Mouse (Mus musculus): ENCODE data around the gene Hoxc9. TPM values are rescaled to one million over a fixed set of nuclear protein-coding genes. Genes with fewer than 3 reads are reported as not detected.

Hoxc9 gene
- polyA plus RNA-seq, 1 experiment from 2014 or later: not detected

GRCm38 (mm10) chr15:102990461-102991397, 14.5 kb downstream of the Hoxc9 start, which contains the start of gene Hoxc8:
Hoxc8 (plus strand) TSS chr15:102990607.
- Histone ChIP-seq H3K27me3 (ENCODE audit: control insufficient read depth, insufficient read depth, low read length) (peaks cover 98% of the 10 kb centered on the region), H3K4me3 (ENCODE audit: control insufficient read depth in 1 of 2, insufficient read depth in 1 of 2, low read depth in 1 of 2, low read length in 2 of 2) (no peak within 1 kb of the TSS), H3K4me2 (ENCODE audit: low read length) (no peak within 1 kb of the TSS), H3K9ac (ENCODE audit: low read length) (no peak within 1 kb of the TSS), H3K36me3 (ENCODE audit: control insufficient read depth, insufficient read depth, low read length) (no peaks in the 10 kb centered on the region), H3K4me1 (ENCODE audit: control insufficient read depth in 2 of 2, insufficient read depth in 2 of 2, low read length in 2 of 2) (no peaks in the 10 kb centered on the region), H3K9me3 (ENCODE audit: control insufficient read depth, low read length) (no peaks in the 10 kb centered on the region), H3K27ac (replicated peaks in 1 of 2; ENCODE audit: control insufficient read depth in 1 of 2, insufficient read depth in 1 of 2, low read depth in 2 of 2, low read length in 2 of 2) (no peak within 1 kb of the TSS)
- ATAC-seq (ENCODE audit: insufficient number of reproducible peaks, insufficient read depth, low FRiP score, low read depth): no peak
- WGBS: 2% methylated on average over 69 of the region's 69 CpGs

GRCm38 (mm10) chr15:102991782-102992181, 15.5 kb downstream of the Hoxc9 start:
- H3K27me3 ChIP-seq (ENCODE audit: control insufficient read depth, insufficient read depth, low read length): peaks cover 98% of the 10 kb centered on the region
- no peak overlapping the region for H3K27ac ChIP-seq (replicated peaks in 1 of 2; ENCODE audit: control insufficient read depth in 1 of 2, insufficient read depth in 1 of 2, low read depth in 2 of 2, low read length in 2 of 2)
- no peak overlapping the region for H3K4me3 ChIP-seq (ENCODE audit: control insufficient read depth in 1 of 2, insufficient read depth in 1 of 2, low read depth in 1 of 2, low read length in 2 of 2)
- no peaks in the 10 kb centered on the region for H3K9me3 ChIP-seq (ENCODE audit: control insufficient read depth, low read length)
- no peak for ATAC-seq (ENCODE audit: insufficient number of reproducible peaks, insufficient read depth, low FRiP score, low read depth)
- H3K9ac ChIP-seq (ENCODE audit: low read length): no peak overlapping the region
- 4% methylated on average over 7 of the region's 7 CpGs for WGBS
- no peaks in the 10 kb centered on the region for H3K36me3 ChIP-seq (ENCODE audit: control insufficient read depth, insufficient read depth, low read length)
- no peak overlapping the region for H3K4me2 ChIP-seq (ENCODE audit: low read length)
- no peaks in the 10 kb centered on the region for H3K4me1 ChIP-seq (ENCODE audit: control insufficient read depth in 2 of 2, insufficient read depth in 2 of 2, low read length in 2 of 2)

GRCm38 (mm10) chr15:102992206-102992605, 16.0 kb downstream of the Hoxc9 start:
- Histone ChIP-seq H3K4me2 (ENCODE audit: low read length) (no peak overlapping the region), H3K9me3 (ENCODE audit: control insufficient read depth, low read length) (no peaks in the 10 kb centered on the region), H3K4me1 (ENCODE audit: control insufficient read depth in 2 of 2, insufficient read depth in 2 of 2, low read length in 2 of 2) (no peaks in the 10 kb centered on the region), H3K9ac (ENCODE audit: low read length) (no peak overlapping the region), H3K27me3 (ENCODE audit: control insufficient read depth, insufficient read depth, low read length) (peaks cover 98% of the 10 kb centered on the region), H3K36me3 (ENCODE audit: control insufficient read depth, insufficient read depth, low read length) (no peaks in the 10 kb centered on the region), H3K4me3 (ENCODE audit: control insufficient read depth in 1 of 2, insufficient read depth in 1 of 2, low read depth in 1 of 2, low read length in 2 of 2) (no peak overlapping the region), H3K27ac (replicated peaks in 1 of 2; ENCODE audit: control insufficient read depth in 1 of 2, insufficient read depth in 1 of 2, low read depth in 2 of 2, low read length in 2 of 2) (no peak overlapping the region)
- WGBS: 1% methylated on average over 11 of the region's 11 CpGs
- ATAC-seq (ENCODE audit: insufficient number of reproducible peaks, insufficient read depth, low FRiP score, low read depth): no peak

- no peak overlapping the region for H3K4me3 ChIP-seq (ENCODE audit: control insufficient read depth in 1 of 2, insufficient read depth in 1 of 2, low read depth in 1 of 2, low read length in 2 of 2)
- peaks cover 98% of the 10 kb centered on the region for H3K27me3 ChIP-seq (ENCODE audit: control insufficient read depth, insufficient read depth, low read length)
- no peak overlapping the region for H3K27ac ChIP-seq (replicated peaks in 1 of 2; ENCODE audit: control insufficient read depth in 1 of 2, insufficient read depth in 1 of 2, low read depth in 2 of 2, low read length in 2 of 2)
- H3K9ac ChIP-seq (ENCODE audit: low read length): no peak overlapping the region
- no peak for ATAC-seq (ENCODE audit: insufficient number of reproducible peaks, insufficient read depth, low FRiP score, low read depth)
- H3K36me3 ChIP-seq (ENCODE audit: control insufficient read depth, insufficient read depth, low read length): no peaks in the 10 kb centered on the region
- WGBS: 3% methylated on average over 3 of the region's 3 CpGs
- H3K4me2 ChIP-seq (ENCODE audit: low read length): no peak overlapping the region
- H3K4me1 ChIP-seq (ENCODE audit: control insufficient read depth in 2 of 2, insufficient read depth in 2 of 2, low read length in 2 of 2): no peaks in the 10 kb centered on the region
- H3K9me3 ChIP-seq (ENCODE audit: control insufficient read depth, low read length): no peaks in the 10 kb centered on the region
These were observed 16.6 kb downstream of the Hoxc9 start for GRCm38 (mm10) chr15:102992863-102993262.

- no peaks in the 10 kb centered on the region for H3K36me3 ChIP-seq (ENCODE audit: control insufficient read depth, insufficient read depth, low read length)
- H3K9ac ChIP-seq (ENCODE audit: low read length): no peak overlapping the region
- no peak overlapping the region for H3K4me2 ChIP-seq (ENCODE audit: low read length)
- no peaks in the 10 kb centered on the region for H3K9me3 ChIP-seq (ENCODE audit: control insufficient read depth, low read length)
- WGBS: 4% methylated on average over 9 of the region's 9 CpGs
- H3K27me3 ChIP-seq (ENCODE audit: control insufficient read depth, insufficient read depth, low read length): peaks cover 99% of the 10 kb centered on the region
- ATAC-seq (ENCODE audit: insufficient number of reproducible peaks, insufficient read depth, low FRiP score, low read depth): no peak
- peaks cover 19 to 26% of the 10 kb centered on the region in 2 experiments for H3K4me1 ChIP-seq (ENCODE audit: control insufficient read depth in 2 of 2, insufficient read depth in 2 of 2, low read length in 2 of 2)
- no peak overlapping the region for H3K27ac ChIP-seq (replicated peaks in 1 of 2; ENCODE audit: control insufficient read depth in 1 of 2, insufficient read depth in 1 of 2, low read depth in 2 of 2, low read length in 2 of 2)
- H3K4me3 ChIP-seq (ENCODE audit: control insufficient read depth in 1 of 2, insufficient read depth in 1 of 2, low read depth in 1 of 2, low read length in 2 of 2): no peak overlapping the region
These were observed 20.3 kb downstream of the Hoxc9 start for GRCm38 (mm10) chr15:102996548-102996947.

- H3K27me3 ChIP-seq (ENCODE audit: control insufficient read depth, insufficient read depth, low read length): peaks cover 98% of the 10 kb centered on the region
- H3K9me3 ChIP-seq (ENCODE audit: control insufficient read depth, low read length): no peaks in the 10 kb centered on the region
- H3K4me3 ChIP-seq (ENCODE audit: control insufficient read depth in 1 of 2, insufficient read depth in 1 of 2, low read depth in 1 of 2, low read length in 2 of 2): no peak overlapping the region
- no peak overlapping the region for H3K9ac ChIP-seq (ENCODE audit: low read length)
- H3K4me2 ChIP-seq (ENCODE audit: low read length): no peak overlapping the region
- H3K36me3 ChIP-seq (ENCODE audit: control insufficient read depth, insufficient read depth, low read length): no peaks in the 10 kb centered on the region
- no peak overlapping the region for H3K27ac ChIP-seq (replicated peaks in 1 of 2; ENCODE audit: control insufficient read depth in 1 of 2, insufficient read depth in 1 of 2, low read depth in 2 of 2, low read length in 2 of 2)
- ATAC-seq (ENCODE audit: insufficient number of reproducible peaks, insufficient read depth, low FRiP score, low read depth): no peak
- WGBS: 2% methylated on average over 3 of the region's 3 CpGs
- H3K4me1 ChIP-seq (ENCODE audit: control insufficient read depth in 2 of 2, insufficient read depth in 2 of 2, low read length in 2 of 2): peaks cover 21 to 26% of the 10 kb centered on the region in 2 experiments
These were observed 21.2 kb downstream of the Hoxc9 start for GRCm38 (mm10) chr15:102997431-102997830.

GRCm38 (mm10) chr15:102997939-102998355, 21.7 kb downstream of the Hoxc9 start, which contains the start of gene Hoxc6:
Hoxc6 (plus strand) TSS chr15:102998257.
- H3K27ac ChIP-seq (replicated peaks in 1 of 2; ENCODE audit: control insufficient read depth in 1 of 2, insufficient read depth in 1 of 2, low read depth in 2 of 2, low read length in 2 of 2): no peak within 1 kb of the TSS
- no peaks in the 10 kb centered on the region for H3K9me3 ChIP-seq (ENCODE audit: control insufficient read depth, low read length)
- WGBS: 2% methylated on average over 19 of the region's 19 CpGs
- ATAC-seq (ENCODE audit: insufficient number of reproducible peaks, insufficient read depth, low FRiP score, low read depth): no peak
- H3K9ac ChIP-seq (ENCODE audit: low read length): peak within 1 kb of the TSS; percentile 67; the same call in 1 of the 2 replicates
- H3K4me3 ChIP-seq (ENCODE audit: control insufficient read depth in 1 of 2, insufficient read depth in 1 of 2, low read depth in 1 of 2, low read length in 2 of 2): peak within 1 kb of the TSS; percentile 47 to 50
- peaks cover 98% of the 10 kb centered on the region for H3K27me3 ChIP-seq (ENCODE audit: control insufficient read depth, insufficient read depth, low read length)
- no peaks in the 10 kb centered on the region for H3K36me3 ChIP-seq (ENCODE audit: control insufficient read depth, insufficient read depth, low read length)
- H3K4me2 ChIP-seq (ENCODE audit: low read length): peak within 1 kb of the TSS; percentile 92
- peaks cover 21 to 26% of the 10 kb centered on the region in 2 experiments for H3K4me1 ChIP-seq (ENCODE audit: control insufficient read depth in 2 of 2, insufficient read depth in 2 of 2, low read length in 2 of 2)

Measured in heart, embryonic 14.5 days (tissue).